Mouse (Mus musculus): ENCODE measurements around the gene Lpp. TPM values are rescaled to one million over a fixed set of nuclear protein-coding genes. Genes with fewer than 3 reads are reported as not detected.

Lpp gene
- polyA plus RNA-seq, 1 experiment, result 256 TPM

GRCm38 (mm10) chr16:24398476-24398875, 5.2 kb downstream of the Lpp start:
- TF ChIP-seq POLR2A (IDR thresholded peaks at IDR 0.05; ENCODE audit: low read depth, low read length) (no peak), CTCF (IDR thresholded peaks at IDR 0.05; ENCODE audit: borderline replicate concordance, insufficient read depth, low read length) (no peak)
- Histone ChIP-seq H3K27ac (ENCODE audit: insufficient read depth, low read length) (no peak overlapping the region), H3K4me1 (ENCODE audit: control insufficient read depth, insufficient read depth, low read length) (peaks cover 29% of the 10 kb centered on the region), H3K4me3 (ENCODE audit: insufficient read depth, low read length) (no peak overlapping the region)

- H3K4me1 ChIP-seq (ENCODE audit: control insufficient read depth, insufficient read depth, low read length), result peaks cover 29% of the 10 kb centered on the region
- H3K4me3 ChIP-seq (ENCODE audit: insufficient read depth, low read length), result no peak overlapping the region
- no peak for TF ChIP-seq POLR2A (IDR thresholded peaks at IDR 0.05; ENCODE audit: low read depth, low read length)
- TF ChIP-seq CTCF (IDR thresholded peaks at IDR 0.05; ENCODE audit: borderline replicate concordance, insufficient read depth, low read length), result no peak
- H3K27ac ChIP-seq (ENCODE audit: insufficient read depth, low read length), result no peak overlapping the region
These were observed 5.6 kb downstream of the Lpp start for GRCm38 (mm10) chr16:24398893-24399292.

GRCm38 (mm10) chr16:24399524-24399923, 6.2 kb downstream of the Lpp start:
- Histone ChIP-seq H3K27ac (ENCODE audit: insufficient read depth, low read length) (no peak overlapping the region), H3K4me1 (ENCODE audit: control insufficient read depth, insufficient read depth, low read length) (peaks cover 29% of the 10 kb centered on the region), H3K4me3 (ENCODE audit: insufficient read depth, low read length) (no peak overlapping the region)
- no peak for TF ChIP-seq CTCF (IDR thresholded peaks at IDR 0.05; ENCODE audit: borderline replicate concordance, insufficient read depth, low read length)
- TF ChIP-seq POLR2A (IDR thresholded peaks at IDR 0.05; ENCODE audit: low read depth, low read length), result no peak

- peaks cover 29% of the 10 kb centered on the region for H3K4me1 ChIP-seq (ENCODE audit: control insufficient read depth, insufficient read depth, low read length)
- no peak overlapping the region for H3K4me3 ChIP-seq (ENCODE audit: insufficient read depth, low read length)
- H3K27ac ChIP-seq (ENCODE audit: insufficient read depth, low read length), result no peak overlapping the region
- TF ChIP-seq CTCF (IDR thresholded peaks at IDR 0.05; ENCODE audit: borderline replicate concordance, insufficient read depth, low read length), result no peak
- no peak for TF ChIP-seq POLR2A (IDR thresholded peaks at IDR 0.05; ENCODE audit: low read depth, low read length)
These were observed 7.5 kb downstream of the Lpp start for GRCm38 (mm10) chr16:24400776-24401175.

- Histone ChIP-seq H3K4me1 (ENCODE audit: control insufficient read depth, insufficient read depth, low read length) (peaks cover 15% of the 10 kb centered on the region), H3K4me3 (ENCODE audit: insufficient read depth, low read length) (no peak overlapping the region), H3K27ac (ENCODE audit: insufficient read depth, low read length) (no peak overlapping the region)
- TF ChIP-seq POLR2A (IDR thresholded peaks at IDR 0.05; ENCODE audit: low read depth, low read length) (no peak), CTCF (IDR thresholded peaks at IDR 0.05; ENCODE audit: borderline replicate concordance, insufficient read depth, low read length) (no peak)
These were observed 9.5 kb downstream of the Lpp start for GRCm38 (mm10) chr16:24402801-24403200.

- Histone ChIP-seq H3K4me3 (ENCODE audit: insufficient read depth, low read length) (no peak overlapping the region), H3K4me1 (ENCODE audit: control insufficient read depth, insufficient read depth, low read length) (peaks cover 9% of the 10 kb centered on the region; the same call in 1 of the 2 replicates), H3K27ac (ENCODE audit: insufficient read depth, low read length) (no peak overlapping the region)
- TF ChIP-seq CTCF (IDR thresholded peaks at IDR 0.05; ENCODE audit: borderline replicate concordance, insufficient read depth, low read length) (no peak), POLR2A (IDR thresholded peaks at IDR 0.05; ENCODE audit: low read depth, low read length) (no peak)
These were observed 10.6 kb downstream of the Lpp start for GRCm38 (mm10) chr16:24403733-24404380.

- no peak overlapping the region for H3K27ac ChIP-seq (ENCODE audit: insufficient read depth, low read length)
- TF ChIP-seq POLR2A (IDR thresholded peaks at IDR 0.05; ENCODE audit: low read depth, low read length), result no peak
- TF ChIP-seq CTCF (IDR thresholded peaks at IDR 0.05; ENCODE audit: borderline replicate concordance, insufficient read depth, low read length), result no peak
- H3K4me1 ChIP-seq (ENCODE audit: control insufficient read depth, insufficient read depth, low read length), result 0 out of 2 replicates have a peak, but pooled peaks cover 3% of the 10 kb centered on the region
- no peak overlapping the region for H3K4me3 ChIP-seq (ENCODE audit: insufficient read depth, low read length)
These were observed 13.2 kb downstream of the Lpp start for GRCm38 (mm10) chr16:24406521-24406920.

- H3K27ac ChIP-seq (ENCODE audit: insufficient read depth, low read length), result no peak overlapping the region
- no peak overlapping the region for H3K4me3 ChIP-seq (ENCODE audit: insufficient read depth, low read length)
- H3K4me1 ChIP-seq (ENCODE audit: control insufficient read depth, insufficient read depth, low read length), result no peaks in the 10 kb centered on the region
- TF ChIP-seq POLR2A (IDR thresholded peaks at IDR 0.05; ENCODE audit: low read depth, low read length) (no peak), CTCF (IDR thresholded peaks at IDR 0.05; ENCODE audit: borderline replicate concordance, insufficient read depth, low read length) (no peak)
These were observed 18.0 kb downstream of the Lpp start for GRCm38 (mm10) chr16:24411281-24411680.

- no peak for TF ChIP-seq CTCF (IDR thresholded peaks at IDR 0.05; ENCODE audit: borderline replicate concordance, insufficient read depth, low read length)
- TF ChIP-seq POLR2A (IDR thresholded peaks at IDR 0.05; ENCODE audit: low read depth, low read length), result no peak
- peaks cover 5% of the 10 kb centered on the region; the same call in 1 of the 2 replicates for H3K4me1 ChIP-seq (ENCODE audit: control insufficient read depth, insufficient read depth, low read length)
- H3K27ac ChIP-seq (ENCODE audit: insufficient read depth, low read length), result no peak overlapping the region
- H3K4me3 ChIP-seq (ENCODE audit: insufficient read depth, low read length), result no peak overlapping the region
These were observed 18.9 kb downstream of the Lpp start for GRCm38 (mm10) chr16:24412193-24412592.

- TF ChIP-seq POLR2A (IDR thresholded peaks at IDR 0.05; ENCODE audit: low read depth, low read length) (no peak), CTCF (IDR thresholded peaks at IDR 0.05; ENCODE audit: borderline replicate concordance, insufficient read depth, low read length) (no peak)
- peaks cover 10% of the 10 kb centered on the region for H3K4me1 ChIP-seq (ENCODE audit: control insufficient read depth, insufficient read depth, low read length)
- no peak overlapping the region for H3K4me3 ChIP-seq (ENCODE audit: insufficient read depth, low read length)
- no peak overlapping the region for H3K27ac ChIP-seq (ENCODE audit: insufficient read depth, low read length)
These were observed 19.8 kb downstream of the Lpp start for GRCm38 (mm10) chr16:24413059-24413458.
